Mouse (Mus musculus) brown adipose tissue, adult 24 weeks (tissue): ENCODE results near the gene Trank1. TPM values are rescaled to one million over a fixed set of nuclear protein-coding genes. Genes with fewer than 3 reads are reported as not detected.

ENCODE experiments used
- H3K27ac ChIP-seq: fragments of 200-500 bp; replicated peaks from 2 replicates; pipeline ENCODE4 v1.5.1; 2012; ENCODE audit warnings: low read depth, mild to moderate bottlenecking, low read length
- H3K4me1 ChIP-seq: fragments of 200-500 bp; 2 replicates; pipeline ENCODE4 v1.6.1; 2012; ENCODE audit warnings: low read length, mixed read lengths; ENCODE audit not compliant: control insufficient read depth, insufficient read depth, insufficient read length
- H3K4me3 ChIP-seq: fragments of 200-500 bp; 2 replicates; pipeline ENCODE4 v1.5.1; 2012; ENCODE audit warnings: low read depth, mild to moderate bottlenecking, low read length, moderate library complexity; ENCODE audit not compliant: insufficient read depth
- polyA plus RNA-seq: library from polyadenylated mRNA; stranded (reverse); fragments of >200 nt; gene quantifications from 2 replicates; pipeline ENCODE4 v1.2.4, GENCODE M21; 2012; ENCODE audit not compliant: missing spikeins, insufficient read depth, insufficient read length

Gene Trank1
- polyA plus RNA-seq, 1 experiment: not detected

- no peaks in the 10 kb centered on the region for H3K4me1 ChIP-seq
- no peak overlapping the region for H3K4me3 ChIP-seq
- H3K27ac ChIP-seq: no peak overlapping the region
Observed at GRCm38 (mm10) chr9:111408427-111408826, 96.9 kb downstream of the Trank1 start.

GRCm38 (mm10) chr9:111412471-111413160 is 101.1 kb downstream of the Trank1 start:
- no peak overlapping the region for H3K27ac ChIP-seq
- H3K4me3 ChIP-seq: no peak overlapping the region
- no peaks in the 10 kb centered on the region for H3K4me1 ChIP-seq

GRCm38 (mm10) chr9:111421862-111422261 is 110.3 kb downstream of the Trank1 start:
- Histone ChIP-seq H3K4me3 (no peak overlapping the region), H3K27ac (no peak overlapping the region), H3K4me1 (no peaks in the 10 kb centered on the region)

GRCm38 (mm10) chr9:111422567-111422966 is 111.0 kb downstream of the Trank1 start:
- Histone ChIP-seq H3K4me1 (no peaks in the 10 kb centered on the region), H3K4me3 (no peak overlapping the region), H3K27ac (no peak overlapping the region)

- Histone ChIP-seq H3K4me3 (no peak overlapping the region), H3K27ac (no peak overlapping the region), H3K4me1 (no peaks in the 10 kb centered on the region)
Observed at GRCm38 (mm10) chr9:111425113-111425512, 113.6 kb downstream of the Trank1 start.

GRCm38 (mm10) chr9:111425952-111426351 is 114.4 kb downstream of the Trank1 start:
- no peak overlapping the region for H3K27ac ChIP-seq
- no peaks in the 10 kb centered on the region for H3K4me1 ChIP-seq
- H3K4me3 ChIP-seq: no peak overlapping the region

- no peak overlapping the region for H3K4me3 ChIP-seq
Observed at GRCm38 (mm10) chr9:111427891-111428555, 116.5 kb downstream of the Trank1 start.

GRCm38 (mm10) chr9:111428698-111429362 is 117.3 kb downstream of the Trank1 start:
- Histone ChIP-seq H3K4me3 (no peak overlapping the region), H3K4me1 (no peaks in the 10 kb centered on the region), H3K27ac (no peak overlapping the region)

More at GRCm38 (mm10) chr9:111427891-111428555, 116.5 kb downstream of the Trank1 start:
- Histone ChIP-seq H3K27ac (no peak overlapping the region), H3K4me1 (no peaks in the 10 kb centered on the region)

- H3K27ac ChIP-seq: no peak overlapping the region
- H3K4me3 ChIP-seq: no peak overlapping the region
- no peaks in the 10 kb centered on the region for H3K4me1 ChIP-seq
Observed at GRCm38 (mm10) chr9:111429363-111429750, 117.8 kb downstream of the Trank1 start.

GRCm38 (mm10) chr9:111435429-111435828 is 123.9 kb downstream of the Trank1 start:
- H3K4me3 ChIP-seq: no peak overlapping the region
- H3K27ac ChIP-seq: no peak overlapping the region
- no peaks in the 10 kb centered on the region for H3K4me1 ChIP-seq

- Histone ChIP-seq H3K4me3 (peak within 1 kb of the TSS; percentile 46), H3K27ac (no peak within 1 kb of the TSS), H3K4me1 (no peaks in the 10 kb centered on the region)
Observed at GRCm38 (mm10) chr9:111438904-111439835, 127.6 kb downstream of the Trank1 start, which contains the start of gene Dclk3. TSS of gene Dclk3 (plus strand) at chr9:111439081.

GRCm38 (mm10) chr9:111439836-111440201 is 128.3 kb downstream of the Trank1 start:
- H3K4me3 ChIP-seq: no peak overlapping the region
- no peaks in the 10 kb centered on the region for H3K4me1 ChIP-seq
- no peak overlapping the region for H3K27ac ChIP-seq

GRCm38 (mm10) chr9:111440446-111440845 is 128.9 kb downstream of the Trank1 start:
- H3K4me1 ChIP-seq: no peaks in the 10 kb centered on the region
- H3K27ac ChIP-seq: no peak overlapping the region
- H3K4me3 ChIP-seq: no peak overlapping the region

GRCm38 (mm10) chr9:111441151-111441550 is 129.6 kb downstream of the Trank1 start:
- H3K4me3 ChIP-seq: no peak overlapping the region
- no peak overlapping the region for H3K27ac ChIP-seq
- no peaks in the 10 kb centered on the region for H3K4me1 ChIP-seq
